Mouse (Mus musculus): Measurements from ENCODE around the gene Dpp4.

Gene Dpp4

DNA sequence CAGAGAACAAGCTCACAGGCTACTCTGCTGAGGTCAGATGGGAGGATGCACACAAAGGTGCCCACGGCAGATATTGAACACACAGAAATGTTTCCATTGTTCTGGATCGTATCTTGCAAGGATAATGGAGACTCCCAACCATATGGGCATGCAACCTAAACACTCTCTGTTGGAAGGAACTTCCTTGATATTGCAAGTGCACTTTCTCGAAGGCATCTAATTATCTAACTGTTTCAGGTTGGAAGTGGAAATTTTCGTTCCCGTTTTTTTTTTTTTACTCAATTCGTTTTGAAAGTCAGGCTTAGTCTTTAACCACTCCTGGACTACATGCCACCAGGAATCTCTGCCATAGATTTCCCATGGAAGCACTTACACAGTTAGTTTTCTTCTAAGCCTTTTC is 51.2 kb downstream of the Dpp4 start:
- DNase-seq (ENCODE audit: low read depth), result no peak

DNA sequence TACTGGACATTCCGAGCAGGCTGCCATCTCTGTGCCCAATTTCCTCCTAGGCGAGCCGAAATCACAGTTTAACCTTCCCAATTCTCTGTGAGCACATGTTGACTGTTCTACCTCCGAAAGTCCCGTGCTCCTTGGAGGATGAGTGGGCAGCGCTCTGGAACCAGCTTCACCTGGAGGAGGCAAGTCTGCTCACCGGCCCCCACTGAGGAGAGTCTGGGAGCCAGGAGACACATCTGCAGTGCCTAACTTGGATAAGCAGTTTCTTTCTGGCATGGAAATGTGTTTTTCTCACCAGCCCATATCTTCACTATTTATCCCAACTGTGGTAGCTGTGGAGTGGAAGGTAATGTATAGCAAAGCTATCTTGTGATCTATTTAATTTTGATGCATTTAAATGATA is 54.8 kb downstream of the Dpp4 start:
- DNase-seq (ENCODE audit: low read depth), result no peak

DNA sequence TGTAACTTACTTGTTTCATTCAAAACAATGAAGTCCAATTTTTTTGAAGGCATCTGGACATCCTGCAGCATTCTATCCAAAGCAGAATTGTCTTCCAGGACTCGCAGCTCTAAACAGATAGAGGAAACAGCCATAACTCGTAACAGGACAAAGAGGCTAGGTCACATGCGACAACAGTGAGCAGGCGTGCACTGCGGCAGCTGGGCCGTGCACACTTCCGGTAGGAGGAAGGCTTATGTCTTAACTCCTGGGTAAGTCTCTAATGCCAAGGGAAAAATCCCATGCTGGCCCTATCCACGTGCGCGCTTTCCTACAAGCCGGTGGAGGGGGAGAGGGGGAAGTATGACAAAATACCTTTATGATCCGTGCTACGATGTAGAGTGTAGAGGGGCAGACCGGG is 55.4 kb downstream of the Dpp4 start:
- DNase-seq (ENCODE audit: low read depth), result no peak

DNA sequence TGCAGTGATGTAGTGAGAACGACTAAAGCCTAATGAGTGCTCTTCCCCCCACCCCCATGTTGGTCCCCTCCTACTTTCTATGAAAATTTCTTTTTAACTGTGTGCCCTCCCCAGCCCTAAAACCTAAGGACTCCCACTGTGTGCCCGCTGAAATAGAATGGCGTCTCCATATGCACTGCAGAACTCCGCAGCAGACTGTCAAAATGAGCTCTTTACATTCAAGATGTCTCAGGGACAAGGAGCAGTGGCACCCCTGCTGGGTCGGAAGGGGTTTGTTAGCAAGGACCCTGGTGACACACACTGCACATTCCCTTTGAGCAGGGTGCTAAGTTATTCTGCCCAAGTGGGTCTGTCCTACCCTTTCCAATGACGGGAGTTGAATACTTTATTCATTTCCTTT is 56.3 kb downstream of the Dpp4 start:
- DNase-seq (ENCODE audit: low read depth), result no peak

DNA sequence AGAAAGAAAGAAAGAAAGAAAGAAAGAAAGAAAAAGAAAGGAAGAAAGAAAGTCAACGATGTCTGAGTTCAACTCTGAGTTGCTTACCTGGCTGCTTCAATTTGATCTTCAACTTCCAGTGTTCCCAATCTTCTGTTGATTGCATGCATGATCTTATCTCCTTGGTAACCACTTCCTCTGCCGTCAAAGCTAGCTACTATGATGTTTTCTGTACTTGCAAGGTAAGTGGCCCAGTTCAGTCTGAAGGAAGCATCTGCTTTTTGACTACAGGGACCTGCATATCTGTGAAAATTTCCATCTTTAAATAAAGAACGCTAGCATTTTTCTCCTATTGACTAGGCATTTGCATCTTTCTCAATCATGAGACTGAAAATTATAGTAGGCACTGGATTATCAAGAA is 60.0 kb downstream of the Dpp4 start:
- DNase-seq (ENCODE audit: low read depth), result no peak

DNA sequence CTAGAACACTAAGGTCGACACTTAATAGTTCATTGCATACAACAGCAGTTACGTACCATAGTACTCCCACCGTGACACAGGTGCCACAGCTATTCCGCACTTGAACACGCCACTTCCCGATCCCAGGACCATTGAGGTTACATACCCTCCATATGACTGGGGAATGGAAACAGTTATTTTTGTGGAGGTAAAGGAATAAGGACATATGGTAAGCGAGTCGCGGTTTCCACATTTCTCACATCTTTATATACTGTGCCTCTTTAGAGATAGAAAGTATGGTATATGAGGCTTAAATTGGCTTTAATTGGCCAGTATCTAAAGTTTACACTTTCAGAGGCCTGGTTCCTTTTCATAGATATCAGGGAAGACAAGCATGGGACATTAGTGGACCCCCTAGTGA is 64.3 kb downstream of the Dpp4 start:
- no peak for DNase-seq (ENCODE audit: low read depth)

DNA sequence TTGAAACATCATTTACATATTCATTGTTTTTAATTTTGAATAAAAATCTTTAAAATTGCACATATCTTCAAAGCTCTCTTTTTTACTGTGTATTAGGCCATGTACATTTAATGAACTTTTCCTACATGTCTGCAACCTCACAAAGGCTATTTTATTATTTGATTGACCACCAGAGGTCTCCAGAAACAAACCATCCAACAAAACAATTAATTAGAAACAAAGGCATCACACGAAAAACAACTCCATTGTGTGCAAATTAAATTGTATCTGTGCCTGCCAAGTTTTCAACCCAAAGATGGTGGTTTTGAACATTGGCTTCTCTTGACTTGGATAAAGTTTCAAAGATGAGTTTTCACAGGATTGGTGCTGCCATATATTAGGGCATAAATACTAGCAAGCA is 65.3 kb downstream of the Dpp4 start:
- DNase-seq (ENCODE audit: low read depth), result no peak

DNA sequence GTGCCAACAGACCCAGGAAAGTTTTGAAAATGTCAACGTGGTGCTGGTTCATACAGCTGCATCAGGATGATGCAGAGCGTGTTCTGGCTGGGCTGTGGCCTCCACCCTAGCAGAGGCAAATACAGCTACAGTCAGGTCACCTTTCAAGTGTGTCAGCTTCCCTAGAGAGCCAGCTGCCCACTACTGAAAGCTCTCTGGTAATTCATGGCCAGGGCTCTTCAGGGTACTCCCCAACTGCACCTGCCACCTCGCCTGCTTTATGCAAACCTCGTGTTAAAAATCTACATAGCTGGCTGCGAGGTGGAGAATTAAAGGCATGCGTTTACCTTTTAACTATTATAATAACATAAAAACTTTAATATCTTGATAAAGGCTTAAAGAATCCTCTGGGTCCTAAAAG is 67.7 kb downstream of the Dpp4 start:
- DNase-seq (ENCODE audit: low read depth), result no peak

DNA sequence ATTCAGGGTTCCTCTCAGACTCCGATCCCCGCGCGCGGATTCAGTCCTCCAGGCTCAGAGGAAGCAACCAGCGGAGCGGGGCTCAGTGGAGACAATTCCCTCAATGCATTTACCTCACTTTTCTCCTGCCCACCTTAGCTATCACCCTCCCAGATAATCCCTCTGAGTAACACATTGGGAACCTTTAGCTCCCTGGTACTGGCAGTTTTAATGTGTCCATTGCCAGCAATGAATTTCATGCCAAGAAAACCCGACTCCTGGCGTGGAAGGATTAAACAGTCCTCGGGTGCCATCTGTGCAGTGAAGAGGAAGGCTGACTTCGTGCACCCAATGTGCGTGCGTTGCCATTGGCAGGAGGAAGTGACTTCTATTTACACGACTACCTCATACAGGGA is 70.3 kb downstream of the Dpp4 start:
- no peak for DNase-seq (ENCODE audit: low read depth)

DNA sequence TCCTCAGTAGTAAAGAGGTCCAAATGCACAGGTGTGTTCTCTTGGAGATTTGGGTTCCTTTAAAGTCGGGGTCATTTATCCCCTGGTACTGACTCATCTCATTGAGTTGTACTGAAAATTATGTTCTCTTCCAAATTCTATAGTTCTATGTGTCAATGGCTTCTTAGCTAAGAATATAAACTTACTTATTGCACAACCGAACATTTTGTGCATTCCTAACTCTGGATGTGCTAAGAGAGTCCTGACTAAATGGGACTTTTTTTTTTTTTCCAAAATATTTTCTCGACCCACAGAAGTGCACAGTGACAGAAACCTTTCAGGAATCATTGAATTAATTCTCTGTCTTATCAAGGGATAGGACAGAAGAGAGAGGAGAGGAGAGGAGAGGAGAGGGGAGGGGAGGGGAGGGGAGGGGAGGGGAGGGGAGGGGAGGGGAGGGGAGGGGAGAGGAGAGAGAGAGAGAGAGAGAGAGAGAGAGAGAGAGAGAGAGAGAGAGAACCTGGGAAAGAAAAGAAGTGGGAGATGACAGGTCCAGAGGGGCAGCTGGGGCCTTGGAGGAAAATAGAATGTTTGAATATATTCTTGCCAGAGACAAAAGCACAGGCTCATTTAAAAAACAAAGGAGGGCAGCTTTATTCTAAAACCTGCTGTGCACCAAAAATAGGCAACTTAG is 70.8 kb downstream of the Dpp4 start:
- no peak for DNase-seq (ENCODE audit: low read depth)

DNA sequence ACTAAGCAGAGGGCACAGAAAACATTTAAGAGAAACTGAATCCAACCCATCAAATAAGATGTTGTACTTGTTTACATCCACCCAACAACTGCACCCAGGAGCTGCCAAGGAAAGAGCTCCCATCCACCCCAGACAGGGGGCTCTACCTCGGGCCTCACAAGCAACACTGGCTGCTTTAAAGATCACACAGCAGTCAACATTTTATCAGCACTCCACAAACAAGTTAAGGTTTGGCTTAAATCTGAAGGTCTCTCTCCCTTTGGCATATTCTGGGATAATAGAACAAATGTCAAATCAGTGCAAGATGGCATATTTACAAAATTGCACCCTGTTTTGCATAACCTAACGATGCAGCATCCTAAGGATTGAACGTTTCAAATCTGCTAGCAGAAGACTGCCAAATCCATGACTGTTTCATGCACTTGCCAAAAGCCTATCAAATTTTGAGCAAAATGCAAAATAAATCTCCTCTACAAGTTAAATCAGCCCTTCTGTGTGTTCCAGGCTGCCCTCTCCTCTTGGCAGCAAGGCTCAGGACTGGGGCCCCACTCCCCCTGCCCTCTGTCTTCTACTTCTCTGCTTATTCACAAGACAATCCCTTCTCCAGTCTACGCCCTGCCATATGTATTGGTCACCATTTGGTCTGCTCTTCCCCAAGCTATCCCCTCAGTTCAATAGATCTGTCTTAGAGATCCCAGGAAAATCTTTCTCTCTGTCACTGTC is 72.6 kb downstream of the Dpp4 start:
- no peak for DNase-seq (ENCODE audit: low read depth)

DNA sequence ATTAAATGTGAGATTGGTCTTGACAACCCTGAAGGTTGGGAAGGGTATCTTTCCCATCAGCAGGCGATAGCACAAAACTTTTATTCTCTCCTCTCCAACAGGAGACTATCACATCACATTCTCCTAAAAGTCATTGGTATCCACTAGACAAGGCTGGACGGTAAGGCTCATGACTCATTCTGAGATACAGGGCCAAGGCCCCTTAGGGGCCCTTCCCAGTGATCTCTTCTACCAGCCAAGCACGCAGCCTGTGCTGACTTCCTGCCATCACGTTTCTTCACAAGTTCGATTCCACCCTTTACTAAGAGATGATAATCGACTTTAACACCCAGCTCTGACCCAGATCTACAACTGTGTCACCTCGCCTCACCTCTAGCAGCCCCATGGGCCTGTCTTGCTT is 74.9 kb downstream of the Dpp4 start:
- no peak for DNase-seq (ENCODE audit: low read depth)

DNA sequence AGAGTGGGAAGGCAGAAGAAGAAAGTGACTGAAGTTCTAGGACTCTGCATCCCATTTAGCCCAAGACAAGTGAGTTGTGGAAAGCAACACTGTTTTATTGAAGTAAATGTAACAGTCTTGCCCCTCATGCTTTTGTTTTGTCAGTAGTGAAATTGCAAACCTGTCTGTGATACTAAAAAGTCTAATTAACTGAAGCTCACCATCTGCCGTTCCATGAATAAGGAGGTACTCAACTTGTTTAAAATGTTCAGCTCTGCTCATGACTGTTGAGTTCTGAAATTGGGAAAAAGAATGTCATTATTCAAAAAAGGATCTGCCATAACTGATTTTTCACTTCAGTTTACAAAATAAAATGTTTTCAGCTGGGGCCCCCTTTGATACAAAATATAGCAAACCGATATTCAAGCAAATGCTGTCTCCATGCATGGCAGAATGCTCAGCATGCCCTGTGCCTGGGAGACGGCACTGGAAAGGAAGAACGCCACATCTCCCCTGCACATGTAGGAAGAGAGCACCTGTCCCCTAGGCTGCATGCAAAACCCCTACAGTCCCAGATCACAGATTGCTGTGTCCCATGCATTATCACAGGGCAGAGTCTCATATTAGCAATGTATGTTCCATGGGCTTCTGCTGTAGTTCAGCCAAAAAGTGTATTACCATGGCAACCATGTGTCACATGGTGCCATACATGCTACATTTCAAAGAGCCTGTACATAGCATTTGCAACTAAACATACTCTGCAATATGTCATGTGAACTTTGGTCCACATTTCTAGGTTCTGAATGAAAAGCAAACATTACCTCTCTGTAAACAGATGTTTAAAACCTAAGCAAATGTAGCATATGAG is 77.4 kb downstream of the Dpp4 start:
- DNase-seq (ENCODE audit: low read depth), result no peak

DNA sequence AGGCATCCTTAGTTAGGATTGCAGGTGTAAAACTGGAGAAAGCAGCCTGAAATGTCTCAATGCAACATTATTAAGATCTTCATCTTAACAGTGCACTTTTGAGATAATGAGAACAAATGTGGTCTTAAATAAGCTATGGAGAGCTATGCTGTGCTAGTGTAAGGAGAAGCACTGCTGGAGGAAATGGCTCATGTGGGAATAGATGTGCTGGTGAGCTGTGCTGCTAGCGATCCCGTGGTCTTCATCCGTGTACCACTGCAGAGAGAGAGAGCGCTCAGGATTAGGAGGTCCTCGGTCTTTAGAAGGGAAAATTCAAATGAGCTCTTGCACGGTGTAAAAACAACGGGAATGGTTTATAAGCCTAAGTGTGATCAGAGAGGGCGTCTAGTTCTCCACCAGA is 79.6 kb downstream of the Dpp4 start:
- DNase-seq (ENCODE audit: low read depth), result no peak

DNA sequence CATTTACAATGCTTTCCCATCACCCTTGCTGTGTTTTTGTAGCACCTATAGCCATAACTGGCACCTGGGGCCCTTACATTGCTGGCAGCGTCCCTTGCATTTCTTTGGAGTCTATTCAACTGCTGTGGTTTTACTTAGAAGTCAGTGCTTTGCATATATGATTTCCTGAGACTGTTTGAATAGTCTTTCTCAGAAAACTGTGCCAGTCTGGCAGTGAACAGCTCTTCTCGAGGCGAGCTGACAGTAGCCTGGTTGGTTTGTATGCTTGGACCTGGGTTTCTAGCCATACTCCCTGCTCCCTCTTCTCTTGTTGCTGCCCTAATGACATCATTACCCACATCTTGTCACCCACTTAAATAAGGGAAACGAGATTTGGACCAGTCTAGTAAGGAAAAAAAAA is 80.1 kb downstream of the Dpp4 start:
- DNase-seq (ENCODE audit: low read depth), result no peak

DNA sequence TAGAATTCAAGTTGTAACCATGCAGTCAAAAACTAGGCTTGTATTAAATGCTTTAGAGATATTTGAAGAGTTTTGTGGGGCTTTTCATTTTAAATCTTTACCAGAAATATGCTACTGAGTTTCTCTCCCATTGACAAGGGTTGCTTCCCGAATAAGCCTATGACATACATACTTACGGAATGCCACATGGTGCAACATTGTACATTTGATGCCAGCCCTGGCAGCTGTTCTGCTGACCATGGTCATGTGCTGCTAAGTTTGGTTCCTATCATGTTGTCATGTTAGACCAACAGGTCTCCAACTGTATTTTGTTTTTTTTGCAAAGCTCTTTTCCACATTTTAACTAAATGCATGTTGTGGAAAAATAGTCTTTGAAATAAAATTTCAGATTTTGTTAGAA is 86.6 kb downstream of the Dpp4 start:
- DNase-seq (ENCODE audit: low read depth), result no peak

DNA sequence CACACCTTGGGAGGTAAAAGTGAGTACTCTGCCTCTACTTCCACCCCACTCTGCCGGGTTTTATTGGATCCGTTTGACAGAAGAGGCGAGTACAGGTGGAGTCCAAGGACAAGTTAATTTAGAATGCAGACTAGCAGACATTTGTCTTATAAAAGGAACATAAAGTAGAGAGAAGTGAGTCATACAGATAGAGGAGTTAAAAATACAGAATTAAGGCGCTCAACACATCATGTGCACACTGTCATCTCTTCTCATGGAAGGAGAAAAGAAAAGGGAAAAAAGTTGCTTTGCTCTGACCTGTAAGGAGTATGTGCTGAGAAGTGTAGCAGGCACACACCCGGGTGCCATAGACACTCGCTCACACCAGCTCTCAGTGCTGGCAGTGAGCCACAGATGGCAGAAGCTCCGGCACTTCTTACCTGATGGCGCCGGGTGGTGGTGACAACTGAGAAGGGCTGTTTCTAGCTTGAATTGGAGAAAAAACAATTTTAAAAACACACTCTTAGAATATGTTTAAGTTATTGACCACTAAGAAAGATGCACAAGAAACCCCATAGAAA is 88.9 kb downstream of the Dpp4 start:
- no peak for DNase-seq (ENCODE audit: low read depth)

DNA sequence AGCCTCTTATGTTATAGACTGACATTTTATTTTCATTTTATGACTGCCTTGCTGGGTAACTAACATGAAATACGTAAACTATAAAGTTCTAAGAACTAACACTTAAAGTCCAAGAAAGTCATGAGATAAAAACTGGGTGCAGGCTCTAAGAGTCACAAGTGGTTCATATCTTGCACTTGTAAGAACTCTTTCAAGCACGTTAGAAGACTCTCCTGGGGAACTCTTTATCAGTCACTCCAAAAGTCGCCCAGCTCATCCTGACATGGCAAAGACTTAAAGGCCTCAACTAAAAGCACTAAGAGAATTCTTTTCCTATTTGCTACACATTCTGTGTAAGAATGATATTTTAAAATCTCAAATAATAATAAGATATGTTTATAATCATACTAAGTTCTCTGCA is 92.5 kb downstream of the Dpp4 start:
- DNase-seq (ENCODE audit: low read depth), result no peak

DNA sequence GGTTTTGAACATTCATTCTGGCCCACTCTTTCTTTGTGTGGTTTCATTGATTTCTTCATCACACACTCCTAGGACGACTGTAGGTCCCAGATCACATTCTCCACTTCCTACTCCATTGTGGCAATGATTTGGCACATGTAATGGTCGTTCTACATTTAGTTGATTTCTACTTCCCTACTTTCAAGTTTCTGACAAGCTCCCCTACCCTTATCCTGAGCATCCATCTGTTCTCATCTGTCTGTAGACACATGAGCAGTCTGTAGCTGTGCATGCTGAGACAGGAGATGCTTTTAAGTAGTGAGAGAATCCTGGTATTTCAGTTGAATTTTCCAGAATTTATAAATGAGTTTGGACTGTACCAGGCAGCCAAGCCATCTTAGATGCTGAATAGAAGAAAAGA is 95.1 kb downstream of the Dpp4 start:
- no peak for DNase-seq (ENCODE audit: low read depth)

DNA sequence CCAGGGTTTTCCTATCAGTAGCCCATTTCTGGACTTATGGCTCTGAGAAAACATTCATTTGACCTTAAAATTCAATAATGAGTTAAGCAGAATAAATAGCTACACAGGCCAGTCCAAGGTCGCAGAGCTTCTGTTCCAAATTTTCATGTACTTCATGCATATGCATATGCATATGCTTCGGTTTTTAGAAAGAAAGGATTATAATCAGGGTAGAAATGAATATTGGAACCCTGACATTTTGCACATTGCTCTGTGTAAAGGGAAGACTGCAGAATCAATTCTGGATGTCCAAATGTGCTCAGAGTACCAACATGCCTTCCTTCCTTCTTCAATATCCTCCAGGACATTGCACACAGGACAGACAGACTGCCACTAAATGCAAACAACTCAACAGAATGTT is 104.6 kb downstream of the Dpp4 start:
- no peak for DNase-seq (ENCODE audit: low read depth)

DNA sequence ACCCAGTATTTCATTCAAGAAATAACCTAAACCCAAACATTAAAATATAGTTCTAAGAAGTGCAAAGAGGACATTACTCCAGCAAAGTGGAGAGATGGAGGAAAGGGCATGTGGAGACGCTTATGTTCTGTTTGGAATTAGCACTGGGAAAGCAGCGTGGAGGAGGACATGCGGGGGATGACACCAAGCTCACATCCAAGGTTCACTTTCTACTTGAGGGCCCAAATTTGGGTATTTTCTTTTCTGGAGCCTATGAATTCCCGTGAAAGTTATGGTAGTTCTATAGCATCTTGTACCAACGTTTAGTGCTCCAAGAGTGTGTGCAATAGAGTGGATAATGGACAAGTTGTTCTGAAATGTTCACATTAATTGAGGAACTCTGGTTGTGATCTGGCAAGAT is 105.1 kb downstream of the Dpp4 start:
- no peak for DNase-seq (ENCODE audit: low read depth)

DNA sequence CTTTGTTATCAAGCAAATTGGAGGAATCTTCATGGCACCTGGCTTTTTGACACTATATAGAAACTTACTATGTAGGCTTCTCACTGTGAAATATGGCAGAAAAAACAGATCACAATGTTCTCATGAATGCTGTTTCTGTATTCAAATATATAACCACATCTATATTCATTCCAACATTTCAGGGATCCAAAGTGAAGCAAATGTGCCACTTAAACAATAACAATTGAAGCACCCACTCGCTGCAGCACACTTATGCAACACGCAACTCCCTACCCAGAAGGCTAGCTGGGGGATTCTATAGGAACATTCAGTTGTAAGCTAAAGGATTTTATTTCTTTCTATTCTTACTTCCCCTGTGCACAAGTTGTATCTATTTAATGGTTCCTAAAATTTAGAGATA is 110.3 kb downstream of the Dpp4 start:
- DNase-seq (ENCODE audit: low read depth), result no peak

DNA sequence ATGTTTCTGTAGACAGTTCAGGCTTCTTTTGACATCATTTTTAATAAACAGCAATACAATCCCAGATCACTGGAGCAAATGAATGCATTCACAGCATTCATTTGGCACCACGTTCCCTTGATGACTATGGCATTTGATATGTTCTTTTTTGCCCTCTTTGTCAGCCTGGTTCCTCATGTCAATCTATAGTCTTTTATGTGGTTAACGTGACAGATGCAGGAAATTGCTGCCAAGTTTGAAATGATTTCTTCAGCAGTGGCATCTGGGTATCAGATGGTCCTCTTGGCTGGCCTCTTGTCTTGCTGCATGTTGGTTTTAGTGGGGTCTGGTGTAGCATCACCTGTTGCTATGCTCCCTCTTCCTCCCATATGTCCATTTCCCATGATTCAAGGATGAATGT is 118.2 kb downstream of the Dpp4 start:
- DNase-seq (ENCODE audit: low read depth), result no peak

Data from fibroblast of lung, adult 2 months (primary cell).